Mouse (Mus musculus) hematopoietic stem cell, adult 5-6 weeks (primary cell): ENCODE measurements around the gene Tmem92. TPM values are rescaled to one million over a fixed set of nuclear protein-coding genes. Genes with fewer than 3 reads are reported as not detected.
"Not testable (repeated sequence)": the region's sequence is repeated elsewhere in the genome, so short reads cannot be mapped to it uniquely, and the experiment has no call there.

Experiments used
- ATAC-seq, 2 experiments: fragments of 125-278 bp in 1 of 2; replicated peaks in 1 of 2; 2 replicates each; pipeline ENCODE4 v1.8.0; 2016 to 2017; ENCODE audit warnings: inconsistent platforms in 2 of 2, mild to moderate bottlenecking in 2 of 2, moderate number of reproducible peaks in 2 of 2, low read depth in 1 of 2, moderate TSS enrichment in 1 of 2; ENCODE audit not compliant: low FRiP score in 2 of 2, poor library complexity in 2 of 2, severe bottlenecking in 2 of 2, insufficient read depth in 1 of 2, low TSS enrichment in 1 of 2
- total RNA-seq: library from RNA; stranded (forward); fragments of 172-1452, 232-1000 nt; gene quantifications from 2 replicates; pipeline ENCODE4 v1.2.3, GENCODE M21; 2017

Tmem92 gene
- total RNA-seq, result not detected in 2 replicates

DNA sequence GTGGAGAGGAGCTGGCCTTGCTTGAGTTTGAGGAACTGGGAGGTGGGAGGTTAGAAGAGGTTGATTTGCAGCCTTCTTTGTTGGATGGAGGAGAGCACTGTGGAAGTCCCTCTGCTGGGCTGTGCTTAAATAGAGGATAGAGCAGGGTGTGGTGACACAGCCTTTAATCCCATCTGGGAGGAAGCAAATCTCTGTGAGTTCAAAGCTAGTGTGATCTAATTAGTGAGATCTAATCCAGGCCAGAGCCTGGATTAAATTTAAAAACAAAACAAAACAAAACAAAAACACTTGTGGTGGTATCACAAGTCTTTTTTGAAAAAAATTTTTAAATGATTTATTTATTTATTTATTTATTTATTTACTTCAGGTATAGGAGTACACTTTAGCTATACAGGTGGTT lies at the start of gene Tmem92:
Tmem92 (minus strand) TSS at position 101 of the 400 bp plus-strand sequence.
- ATAC-seq, result no peak

- ATAC-seq, result no peak
Observed at GRCm38 (mm10) chr11:94828966-94829365, 46.5 kb upstream of the Tmem92 start.

GRCm38 (mm10) chr11:94819427-94819826 lies 36.9 kb upstream of the Tmem92 start:
- ATAC-seq, result 0 out of 4 replicates have a peak, but pooled peaks of 1 of the 2 experiments have one; percentile 32

DNA sequence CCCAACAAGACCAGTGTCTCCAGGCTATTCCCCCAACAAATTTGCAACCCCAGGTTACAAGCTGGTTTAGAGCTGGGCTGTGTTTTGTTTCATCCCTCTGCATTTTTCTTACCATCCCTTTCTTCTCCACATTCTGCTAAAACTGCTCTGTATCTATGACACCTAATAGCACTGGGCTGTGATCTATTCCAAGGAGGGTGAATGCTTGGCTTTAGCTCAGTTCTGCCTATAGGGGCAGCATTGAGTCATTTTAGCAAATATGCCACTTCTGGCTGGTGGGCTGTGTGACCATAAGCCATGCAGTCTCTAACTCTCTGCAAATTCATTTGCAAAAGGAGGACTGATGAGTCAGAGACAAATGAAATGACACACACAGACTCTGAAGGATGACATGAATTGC lies 36.4 kb upstream of the Tmem92 start:
- ATAC-seq, result not testable (repeated sequence)

DNA sequence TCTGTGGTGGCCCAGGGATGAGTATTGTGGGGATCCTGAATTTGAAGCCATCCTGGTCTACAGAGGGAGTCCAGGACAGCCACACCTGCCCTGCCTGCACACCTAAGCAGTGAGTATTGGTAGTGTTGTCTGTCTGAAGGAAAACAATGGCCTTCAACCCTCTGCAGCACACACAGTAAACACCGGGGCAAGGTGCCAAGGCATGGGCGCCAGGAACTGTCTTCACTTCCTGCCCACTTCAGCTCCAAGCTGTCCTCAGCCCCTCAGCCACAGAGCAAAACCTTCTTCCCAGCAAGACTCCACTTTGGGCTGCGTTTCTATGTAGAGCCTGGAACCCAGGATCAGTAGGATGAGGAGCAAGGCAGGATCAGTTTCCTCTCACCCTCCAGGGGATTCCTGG lies 29.0 kb upstream of the Tmem92 start:
- ATAC-seq, result peak in 1 of 2 experiments; percentile 56; a peak in 2 of 4 replicates

DNA sequence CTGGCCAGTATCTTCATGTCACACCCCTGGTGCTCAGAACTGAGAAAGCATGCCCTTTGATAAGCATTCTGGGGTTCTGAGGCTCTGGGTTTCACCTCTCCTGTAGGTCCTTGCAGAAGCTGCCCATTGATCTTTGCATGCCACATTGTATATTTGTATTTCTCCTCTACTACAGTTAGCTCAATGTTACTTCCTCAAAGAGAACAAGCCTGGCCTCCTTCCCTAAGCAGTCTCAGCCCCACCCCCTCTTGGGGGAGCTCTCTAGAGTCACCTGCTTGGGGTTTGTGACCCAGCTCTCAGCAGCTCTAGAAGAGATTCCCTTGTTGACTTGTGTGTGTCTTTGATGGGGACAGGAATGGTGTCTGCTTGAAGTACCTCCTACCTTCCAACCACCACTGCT lies 9.2 kb upstream of the Tmem92 start:
- peak; percentile 65 to 66 for ATAC-seq

DNA sequence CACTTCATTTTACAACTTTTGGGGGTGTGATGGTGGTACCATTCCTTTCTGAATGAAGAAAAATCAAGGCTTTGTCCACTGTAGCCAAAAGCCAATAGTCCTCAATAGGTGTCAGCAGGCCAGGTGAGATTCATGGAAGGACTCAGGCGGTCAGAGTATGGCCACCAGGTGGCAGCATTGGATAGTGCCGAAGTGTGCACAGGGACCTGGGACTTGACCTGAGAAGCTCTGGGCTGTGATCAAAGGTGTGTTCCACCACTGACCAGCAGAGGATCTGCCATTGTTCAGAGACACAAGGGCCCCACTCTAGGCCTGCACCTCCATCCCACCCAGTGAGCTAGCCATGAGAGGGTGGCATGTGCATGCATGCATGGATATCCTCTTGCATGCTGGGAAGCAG lies 2.7 kb upstream of the Tmem92 start:
- peak; percentile 53 to 77; a peak in 2 of 4 replicates for ATAC-seq

DNA sequence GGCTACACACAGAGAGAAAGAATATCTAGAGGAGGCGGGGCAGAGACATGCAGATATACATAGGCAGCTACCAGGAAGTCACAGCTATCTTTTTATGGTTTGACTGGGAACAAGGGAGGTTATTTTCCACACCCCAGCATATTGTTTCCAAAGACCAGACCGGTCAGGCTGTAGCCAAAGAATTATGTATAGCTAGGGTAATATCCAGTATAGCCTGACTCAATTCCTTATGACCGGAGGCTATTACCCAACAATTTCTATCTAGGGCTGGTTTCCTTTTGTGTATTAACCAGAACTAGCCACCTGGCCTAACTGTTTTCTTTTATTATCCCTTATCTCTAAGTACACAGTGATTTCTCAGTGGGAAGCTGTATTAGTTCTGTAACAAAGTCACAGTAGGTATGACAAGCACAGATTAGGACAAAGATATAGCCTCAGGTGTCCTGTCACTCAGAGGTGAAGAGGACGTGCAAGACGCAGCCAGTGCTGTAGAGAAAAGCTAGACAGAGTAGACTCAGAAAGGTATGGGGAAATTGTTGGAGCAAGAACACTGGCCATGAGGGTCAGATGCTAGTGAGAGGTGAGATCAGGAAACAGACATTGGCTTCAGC lies 7.5 kb downstream of the Tmem92 start:
- ATAC-seq, result no peak

DNA sequence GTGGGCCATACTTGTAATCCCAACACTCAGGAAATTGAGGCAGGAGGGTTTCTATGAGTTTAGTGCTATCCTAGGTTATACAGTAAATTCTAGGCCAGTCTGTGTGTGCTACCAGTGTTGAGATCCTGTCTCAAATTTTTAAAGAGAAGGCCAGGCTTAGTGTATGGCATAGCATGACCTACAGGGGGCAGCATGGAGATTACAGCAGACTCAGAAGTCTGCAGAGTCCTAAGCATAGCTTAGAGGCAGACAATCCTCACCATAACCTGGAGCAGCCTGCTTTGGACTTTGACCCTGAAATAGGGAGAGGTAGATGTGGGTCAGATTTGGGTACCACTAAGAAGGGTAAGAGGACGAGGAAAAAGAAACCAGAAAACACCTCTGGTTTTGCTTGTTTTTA lies 8.7 kb downstream of the Tmem92 start:
- no peak for ATAC-seq

- no peak for ATAC-seq
Observed at GRCm38 (mm10) chr11:94772363-94773055, 10.0 kb downstream of the Tmem92 start.

- ATAC-seq, result no peak
Observed at GRCm38 (mm10) chr11:94767241-94767640, 15.3 kb downstream of the Tmem92 start.

GRCm38 (mm10) chr11:94762775-94763174 lies 19.7 kb downstream of the Tmem92 start:
- ATAC-seq, result no peak

DNA sequence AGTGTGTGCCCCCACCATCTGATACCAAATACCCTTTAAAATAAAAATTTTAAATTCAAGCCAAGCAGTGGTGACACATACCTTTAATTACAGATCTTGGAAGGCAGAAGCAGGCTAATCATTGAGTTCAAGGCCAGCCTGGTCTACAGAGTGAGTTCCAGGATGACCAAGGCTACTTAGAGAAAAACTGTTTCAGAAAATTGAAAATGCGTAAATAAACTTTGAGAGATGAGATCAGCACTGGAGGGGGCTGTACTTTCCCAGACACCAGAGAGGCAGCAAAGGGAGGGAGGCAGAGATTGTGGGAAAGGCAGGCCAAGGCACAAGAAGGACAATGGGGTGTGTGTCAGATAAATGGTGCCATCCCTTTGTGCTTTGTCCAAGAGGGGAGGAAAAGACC lies 20.2 kb downstream of the Tmem92 start:
- no peak for ATAC-seq

DNA sequence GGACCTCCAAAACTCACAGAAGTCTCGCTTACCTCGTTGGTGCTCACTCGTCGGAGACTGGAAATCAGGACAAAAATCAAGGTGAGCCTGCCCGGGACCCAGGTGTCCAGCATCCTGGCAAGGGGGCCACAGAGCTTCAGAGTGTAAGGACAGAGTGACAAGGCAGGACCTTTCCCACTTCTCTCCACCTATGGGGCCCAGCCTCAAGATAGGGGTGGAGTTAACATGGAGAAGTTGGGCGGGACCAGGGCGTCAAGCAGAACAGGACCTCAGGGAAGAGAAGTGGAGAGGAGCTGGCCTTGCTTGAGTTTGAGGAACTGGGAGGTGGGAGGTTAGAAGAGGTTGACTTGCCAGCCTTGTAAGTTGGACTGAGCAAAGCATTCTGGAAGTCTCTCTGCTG lies 21.7 kb downstream of the Tmem92 start:
- 0 out of 4 replicates have a peak, but pooled peaks of 1 of the 2 experiments have one; percentile 32 for ATAC-seq

DNA sequence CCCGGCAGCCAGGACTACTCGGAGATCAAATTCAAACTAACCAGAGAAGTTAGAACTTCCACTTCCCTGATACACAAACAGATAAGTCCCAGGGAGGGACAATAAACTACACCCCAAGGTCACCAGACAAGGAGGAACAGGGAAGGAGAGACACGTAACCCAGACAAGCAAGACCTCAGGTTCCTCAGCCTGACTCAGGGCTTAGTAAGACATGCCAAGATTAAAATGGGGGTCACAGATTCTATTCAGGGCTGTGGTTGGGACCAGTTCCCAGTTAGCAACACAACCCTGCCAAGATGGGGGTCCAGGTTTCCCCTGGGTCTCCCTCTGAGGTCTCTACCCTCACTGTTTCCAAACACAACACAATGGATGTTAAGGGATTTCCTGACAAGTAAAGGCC lies 22.1 kb downstream of the Tmem92 start:
- ATAC-seq, result no peak

DNA sequence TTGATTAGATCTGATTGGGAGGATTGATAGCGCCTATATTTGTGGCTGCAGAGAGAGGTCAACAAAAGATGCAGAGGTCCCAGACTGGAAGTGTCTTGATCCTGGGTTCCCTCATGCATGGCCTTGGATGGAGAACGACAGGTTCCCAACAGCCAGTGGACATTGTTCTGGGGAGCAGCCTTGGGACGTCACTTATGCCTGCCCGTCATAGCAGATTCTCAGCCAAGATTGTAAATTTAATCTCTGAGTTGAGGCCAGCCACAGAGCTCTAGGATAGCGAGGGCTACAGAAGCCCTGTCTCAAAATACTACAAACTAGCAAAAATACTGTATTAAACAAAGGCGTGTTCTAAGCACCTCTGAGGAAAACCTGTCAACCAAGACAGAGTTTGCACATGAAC lies 22.6 kb downstream of the Tmem92 start:
- ATAC-seq, result no peak

DNA sequence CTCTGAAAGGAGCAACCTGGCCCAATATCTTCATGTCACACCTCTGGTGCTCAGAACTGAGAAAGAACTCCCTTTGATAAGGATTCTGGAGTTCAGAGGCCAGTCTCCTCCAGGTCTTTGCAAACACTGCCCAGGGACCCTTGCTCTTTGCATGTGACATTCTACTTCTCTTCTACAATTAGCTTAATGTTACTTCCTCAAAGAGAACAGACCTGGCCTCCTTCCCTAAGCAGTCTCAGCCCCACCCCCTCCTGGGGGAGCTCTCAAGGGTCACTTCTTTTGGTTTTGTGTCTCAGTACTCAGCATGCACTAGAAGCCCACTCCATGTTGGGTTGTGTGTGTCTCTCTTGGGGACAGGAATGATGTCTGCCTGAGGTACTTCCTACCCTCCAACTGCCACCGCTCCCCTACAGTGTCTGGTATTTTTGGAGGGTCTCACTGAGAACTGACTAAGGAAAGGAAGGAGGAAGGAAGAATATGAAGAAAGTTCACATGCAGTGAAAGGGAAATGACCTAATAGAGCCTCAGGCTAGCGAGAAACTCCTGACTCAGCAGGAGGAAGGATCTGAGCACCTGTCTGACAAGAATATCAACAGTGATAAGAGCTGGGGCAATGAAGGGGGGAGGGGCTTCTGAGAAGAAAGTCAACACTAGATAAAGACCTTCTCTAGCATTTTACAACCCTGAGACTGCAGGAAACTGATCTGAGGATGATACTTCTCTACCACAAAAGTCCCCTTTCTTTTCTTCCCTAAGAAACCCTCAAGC lies 29.4 kb downstream of the Tmem92 start:
- peak; percentile 64 to 69 for ATAC-seq

- 0 out of 4 replicates have a peak, but pooled peaks of 1 of the 2 experiments have one; percentile 14 for ATAC-seq
Observed at GRCm38 (mm10) chr11:94741732-94742272, 40.7 kb downstream of the Tmem92 start, which contains the start of gene Cdc34b. TSS of gene Cdc34b (plus strand) at chr11:94741782.
